Mouse (Mus musculus) spleen, adult 12 weeks (tissue): Measurements from ENCODE around the gene Slc9a8.

Experiments
- DNase-seq: peaks from one replicate; pipeline ENCODE4 v3.0.0; 2022; ENCODE audit warnings: low spot score

Gene Slc9a8

DNA sequence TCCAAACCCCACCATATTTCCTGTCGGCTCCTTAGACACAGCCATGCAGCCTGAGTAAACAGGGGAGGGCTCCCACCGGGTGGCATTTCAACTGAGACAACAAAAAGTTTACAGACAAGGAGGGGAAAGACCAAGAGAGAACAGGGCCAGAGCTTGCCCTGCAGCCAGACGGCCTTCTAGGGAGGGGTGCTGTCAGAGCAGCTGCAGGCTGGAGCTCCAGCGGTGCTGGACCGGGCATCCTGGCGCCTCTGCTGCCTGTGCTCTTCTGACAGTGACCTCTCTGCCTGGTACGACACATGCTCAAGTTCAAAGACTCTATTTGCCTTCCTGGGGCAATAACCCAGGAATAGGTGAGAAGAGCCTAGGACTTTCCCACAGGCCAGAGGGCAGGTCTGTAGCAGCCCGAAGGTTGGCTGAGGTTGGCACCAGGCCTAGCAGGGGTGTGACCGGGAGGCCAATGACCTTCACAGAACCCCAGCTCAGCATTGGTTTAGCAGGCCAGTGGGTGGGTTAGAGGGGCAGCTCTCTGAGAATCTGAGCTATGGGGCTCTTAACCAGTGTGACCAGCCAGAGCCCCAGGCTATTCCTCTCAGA lies 5.4 kb upstream of the Slc9a8 start:
- no peak for DNase-seq

DNA sequence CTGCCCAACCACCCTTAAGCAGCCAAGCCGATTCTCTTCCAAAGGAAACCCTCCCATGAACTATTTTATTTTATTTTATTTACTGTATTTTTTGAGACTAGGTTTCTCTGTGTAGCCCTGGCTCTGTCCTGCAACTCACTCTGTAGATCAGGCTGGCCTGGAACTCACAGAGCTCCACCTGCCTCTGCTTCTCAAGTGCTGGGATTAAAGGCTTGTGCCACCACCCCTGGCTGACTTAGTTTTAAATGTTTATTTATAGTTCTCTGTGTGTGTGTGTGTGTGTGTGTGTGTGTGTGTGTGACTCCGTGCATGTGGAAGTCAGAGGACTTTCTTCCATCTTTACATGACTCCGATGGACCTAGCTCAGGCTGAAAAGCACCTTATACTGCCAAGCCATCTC lies 4.5 kb upstream of the Slc9a8 start:
- DNase-seq = no peak

DNA sequence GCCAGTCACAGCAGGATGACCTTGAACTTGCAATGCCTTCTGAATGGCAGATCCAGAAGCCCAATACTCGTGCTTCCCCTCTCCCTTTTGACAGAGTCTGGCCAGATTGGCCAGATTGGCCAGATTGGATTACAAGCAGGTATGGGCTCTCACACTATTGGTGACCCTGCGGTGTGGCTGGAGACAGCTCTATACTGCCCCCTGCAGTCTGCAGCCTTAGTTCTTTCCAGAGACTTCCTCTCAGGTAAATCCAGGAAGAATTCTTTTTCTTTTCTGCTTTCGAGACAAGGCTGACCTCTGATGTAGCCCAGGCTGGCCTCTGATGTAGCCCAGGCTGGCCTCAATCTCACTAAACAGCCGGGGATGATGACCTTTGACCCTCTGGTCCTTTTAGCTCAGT lies 3.8 kb upstream of the Slc9a8 start:
- DNase-seq = peak; percentile 43

DNA sequence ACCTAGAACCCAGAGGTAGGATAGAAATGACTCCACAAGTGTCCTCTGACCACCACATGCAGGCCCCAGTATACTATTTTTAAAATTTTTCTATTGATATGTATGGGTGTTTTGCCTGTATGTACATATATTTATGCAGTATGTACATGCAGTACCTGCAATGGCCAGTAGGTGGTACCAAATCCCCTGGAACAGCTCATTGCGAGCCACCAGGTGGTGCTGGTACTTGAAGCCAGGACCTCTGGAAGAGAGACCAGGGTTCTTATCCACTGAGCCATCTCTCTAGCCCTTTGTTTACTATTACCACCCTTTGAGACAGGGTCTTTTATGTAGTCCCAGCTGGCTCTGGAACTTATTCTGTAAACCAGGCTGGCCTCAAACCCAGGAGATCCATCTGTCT lies 2.3 kb upstream of the Slc9a8 start:
- DNase-seq = peak; percentile 82

DNA sequence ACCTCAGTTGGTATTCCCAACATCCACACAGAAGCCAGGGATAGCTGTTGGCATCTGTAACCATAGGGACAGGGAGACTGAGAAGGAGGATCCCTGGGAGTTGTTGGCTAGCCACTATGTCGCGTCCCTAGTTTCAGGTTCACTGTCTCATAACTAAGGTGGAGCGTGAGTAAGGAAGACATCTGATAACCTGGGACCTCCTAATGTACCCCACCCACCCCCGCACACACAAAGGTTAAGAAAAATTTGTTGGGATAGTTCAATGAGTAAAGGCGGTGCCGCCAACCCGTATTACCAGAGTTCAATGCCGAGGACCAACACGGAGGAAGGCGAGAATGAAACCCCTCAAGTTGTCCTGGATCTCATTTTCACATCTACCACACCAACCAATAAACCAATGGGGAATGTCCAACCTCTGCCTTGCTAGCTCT lies 686 bp upstream of the Slc9a8 start:
- DNase-seq = no peak

DNA sequence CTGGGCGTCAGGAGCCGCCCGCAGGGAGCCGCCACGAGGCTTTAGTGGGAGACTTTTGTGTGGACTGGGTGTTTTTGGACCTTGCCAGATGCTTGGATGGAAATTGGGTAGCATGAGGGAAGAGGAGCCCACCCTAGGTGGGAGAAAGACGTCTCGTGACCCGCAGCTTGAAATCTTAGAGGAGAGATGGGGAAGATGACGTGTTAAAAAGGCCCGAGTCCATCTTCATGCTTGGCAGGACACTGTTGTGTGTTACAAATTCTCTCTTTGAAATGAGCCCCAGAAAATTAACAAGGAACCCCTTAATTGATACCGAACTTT lies 598 bp downstream of the Slc9a8 start:
- DNase-seq = no peak

DNA sequence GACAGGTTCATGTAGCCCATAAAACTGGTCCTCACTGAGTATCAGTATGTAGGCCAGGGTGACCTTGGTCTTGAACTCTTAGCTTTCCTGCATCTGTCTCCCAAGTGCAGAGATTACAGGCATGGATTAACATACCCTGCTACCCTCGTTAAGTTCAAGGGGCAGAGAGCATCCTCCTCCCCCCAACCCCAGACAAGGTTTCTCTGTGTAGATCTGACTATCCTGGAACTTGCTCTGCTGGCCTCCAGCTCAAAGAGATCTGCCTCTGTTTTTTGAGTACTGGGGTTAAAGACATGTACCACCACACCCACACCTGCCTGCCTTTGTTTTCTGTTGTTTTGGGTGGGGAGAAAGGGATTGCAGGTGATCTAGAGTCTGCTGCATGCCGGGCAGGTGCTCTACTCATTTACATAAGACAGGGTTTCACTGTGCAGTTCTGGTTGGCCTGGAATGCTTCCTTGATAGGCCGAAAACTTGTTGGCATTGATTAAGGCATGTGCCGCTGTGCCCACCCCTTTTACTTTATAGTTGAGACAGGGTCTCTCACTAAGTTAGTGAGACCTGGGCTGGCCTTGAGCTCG lies 1.6 kb downstream of the Slc9a8 start:
- DNase-seq = no peak

DNA sequence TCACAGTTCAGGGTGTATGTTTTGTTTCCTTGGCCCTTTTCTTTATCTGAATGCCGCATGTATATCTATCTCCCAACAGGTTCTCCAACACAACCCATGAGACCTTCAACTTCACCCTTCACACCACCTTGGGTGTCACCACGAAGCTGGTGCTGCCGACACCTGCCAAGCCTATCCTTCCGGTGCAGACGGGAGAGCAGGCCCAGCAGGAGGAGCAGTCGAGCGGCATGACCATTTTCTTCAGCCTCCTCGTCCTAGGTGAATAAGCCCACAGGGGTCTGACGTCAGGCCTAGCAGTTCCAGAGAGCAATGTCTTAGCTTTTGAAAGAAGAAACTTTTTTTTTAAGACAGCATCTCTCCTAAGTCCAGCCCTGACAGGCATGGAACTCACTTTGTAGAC lies 2.5 kb downstream of the Slc9a8 start:
- no peak for DNase-seq

DNA sequence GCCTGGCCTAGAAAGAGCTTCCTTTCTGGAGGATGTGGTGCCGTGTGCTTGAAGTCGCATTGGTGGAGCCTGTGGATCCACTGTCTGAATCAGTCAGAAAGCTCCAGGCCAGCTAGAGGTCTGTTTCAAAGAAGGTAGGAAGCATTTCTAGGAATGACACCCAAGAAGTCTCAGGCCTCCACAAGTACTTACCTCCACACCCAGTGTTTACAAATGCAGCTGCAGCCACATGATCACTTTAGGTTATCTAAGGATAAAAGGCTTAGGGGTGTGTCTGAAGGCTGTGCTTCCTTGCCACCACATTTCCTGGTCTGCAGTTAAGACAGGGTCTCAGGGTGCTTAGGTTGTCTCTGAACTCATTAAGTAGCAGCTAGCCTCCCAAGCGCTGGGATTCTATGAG lies 3.0 kb downstream of the Slc9a8 start:
- DNase-seq = no peak

DNA sequence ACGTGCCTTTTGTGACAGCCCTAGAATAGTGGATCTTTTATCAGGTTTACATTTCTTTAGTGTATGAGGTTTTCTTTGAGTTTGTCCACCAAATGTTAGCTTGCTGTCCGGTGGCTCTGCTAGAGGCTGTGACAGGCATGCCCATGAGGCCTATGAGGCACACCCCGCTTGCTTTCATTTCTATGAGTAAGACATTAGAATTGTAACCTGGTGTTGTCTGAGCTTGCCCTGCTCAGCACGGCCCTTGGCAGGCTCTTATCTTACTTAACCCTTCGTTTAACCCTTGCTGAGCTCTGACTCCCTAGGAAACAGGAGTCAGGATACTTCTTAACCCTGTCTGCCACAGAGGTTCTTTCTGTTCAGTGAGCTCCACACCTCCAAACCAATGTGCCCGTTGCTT lies 3.9 kb downstream of the Slc9a8 start:
- no peak for DNase-seq

DNA sequence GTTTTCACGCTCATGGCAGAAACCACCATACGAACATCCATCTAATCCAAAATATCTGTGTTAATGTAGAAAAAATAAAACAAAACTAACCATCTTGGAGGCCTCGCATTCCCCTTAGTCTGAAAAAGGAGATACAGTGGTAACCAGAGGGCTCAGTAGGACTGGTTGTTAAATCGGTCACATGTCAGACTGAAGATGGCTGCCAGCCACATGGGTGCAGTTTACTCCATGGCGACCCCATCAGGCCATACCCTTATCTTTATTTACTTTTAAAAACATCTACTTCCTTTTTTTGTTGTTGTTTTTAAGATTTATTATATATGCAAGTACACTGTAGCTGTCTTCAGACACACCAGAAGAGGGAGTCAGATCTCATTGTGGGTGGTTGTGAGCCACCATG lies 8.1 kb downstream of the Slc9a8 start:
- DNase-seq = no peak

DNA sequence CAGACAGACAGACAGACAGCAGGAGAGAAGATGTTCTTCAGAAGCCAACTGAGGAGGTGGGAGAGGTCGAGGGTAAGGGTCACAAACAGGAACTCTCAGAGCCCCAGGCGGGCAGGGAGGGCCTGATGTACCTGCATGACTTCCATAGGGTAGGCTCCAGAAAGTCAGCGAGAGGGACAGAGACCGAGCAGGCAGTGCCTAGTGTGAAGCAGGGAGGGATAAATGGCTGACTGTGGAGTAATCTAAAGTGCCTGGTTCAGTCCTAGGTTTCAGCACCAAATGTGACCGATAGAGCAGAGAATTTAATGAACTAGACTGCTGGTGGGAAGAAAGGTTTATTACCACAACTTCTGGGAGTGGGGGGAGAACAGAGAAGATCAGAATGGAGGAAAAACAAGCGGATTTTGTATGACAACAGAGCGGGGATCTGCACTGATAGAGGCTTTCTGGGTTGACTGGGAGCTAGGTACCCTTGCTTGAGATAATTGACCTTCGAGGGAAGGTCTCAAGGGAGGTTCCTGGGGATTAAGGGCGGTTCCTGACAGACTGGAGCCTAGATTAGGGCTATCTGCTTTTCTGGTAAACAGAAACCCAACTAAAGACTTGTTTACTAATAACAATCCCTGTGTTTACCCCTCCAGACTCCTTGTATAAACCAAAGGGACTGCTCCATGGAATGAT lies 9.4 kb downstream of the Slc9a8 start:
- peak; percentile 27 for DNase-seq

DNA sequence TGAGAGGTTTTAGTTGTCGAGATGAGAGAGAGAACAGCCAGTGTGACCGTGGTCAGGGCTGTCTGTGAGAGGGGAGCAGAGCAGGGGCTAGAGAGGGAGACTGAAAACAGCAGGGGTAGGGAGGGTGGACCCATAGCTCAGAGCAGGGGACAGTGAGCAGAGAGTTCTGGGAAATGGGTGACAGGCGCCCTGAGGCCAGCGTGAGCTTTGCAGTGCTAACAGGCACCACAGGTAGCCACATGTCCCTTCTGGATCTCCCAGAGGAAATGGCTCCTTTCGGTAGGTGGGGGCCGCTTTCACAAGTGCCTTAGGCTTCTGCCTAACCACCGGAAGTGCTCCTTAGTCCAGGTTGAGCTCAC lies 9.9 kb downstream of the Slc9a8 start:
- DNase-seq = peak; percentile 38

DNA sequence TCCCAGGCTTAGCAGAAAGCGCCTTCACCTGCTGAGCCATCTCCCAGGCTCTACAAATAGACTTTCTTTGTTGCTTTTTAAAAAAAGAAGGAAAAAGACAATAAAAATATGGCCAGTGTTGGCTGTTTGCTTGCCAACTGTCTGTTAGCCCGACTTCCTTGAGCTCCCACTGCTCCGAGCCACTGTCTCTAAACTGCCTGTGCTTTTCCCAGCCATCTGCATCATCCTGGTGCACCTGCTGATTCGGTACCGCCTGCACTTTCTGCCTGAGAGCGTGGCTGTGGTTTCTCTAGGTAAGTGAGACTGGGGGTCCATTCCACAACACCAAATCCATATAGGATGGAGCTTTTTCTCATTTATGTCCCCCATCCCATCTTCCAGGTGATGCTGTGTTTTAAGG lies 13.1 kb downstream of the Slc9a8 start:
- DNase-seq = no peak

DNA sequence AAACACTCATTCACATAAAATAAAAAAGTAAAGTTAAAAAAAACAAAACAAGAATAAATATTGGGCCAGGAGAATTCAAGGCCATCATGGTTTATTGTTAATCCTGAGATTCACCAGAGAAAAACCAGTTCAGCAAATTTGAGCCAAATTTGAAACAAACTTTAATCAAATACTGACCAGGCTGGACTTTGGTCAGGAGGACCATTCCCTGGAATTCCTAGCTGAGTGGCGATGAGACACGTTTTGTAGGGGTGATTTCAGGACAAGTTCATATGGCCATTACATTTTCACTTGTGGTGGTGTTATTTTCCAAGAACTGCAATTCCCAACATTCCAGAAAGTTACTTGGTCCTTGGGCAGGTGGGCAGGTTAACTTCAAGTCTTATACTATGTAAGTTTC lies 14.1 kb downstream of the Slc9a8 start:
- no peak for DNase-seq

DNA sequence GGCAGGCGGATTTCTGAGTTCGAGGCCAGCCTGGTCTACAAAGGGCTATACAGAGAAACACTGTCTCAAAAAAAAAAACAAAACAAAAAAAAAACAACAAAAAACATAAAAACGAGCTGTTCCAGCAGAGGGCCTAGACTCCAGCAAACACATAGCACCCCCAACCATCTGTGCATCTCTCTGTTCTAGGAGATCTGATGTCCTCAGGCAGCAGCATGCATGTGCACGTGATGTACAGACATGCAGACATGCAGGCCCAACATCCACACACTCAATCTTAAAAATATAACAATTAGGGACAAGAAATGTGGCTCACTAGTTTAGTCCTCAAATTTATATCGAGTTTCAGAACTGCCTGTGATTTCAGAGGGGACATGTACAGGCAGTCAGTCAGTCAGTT lies 14.9 kb downstream of the Slc9a8 start:
- DNase-seq = no peak

DNA sequence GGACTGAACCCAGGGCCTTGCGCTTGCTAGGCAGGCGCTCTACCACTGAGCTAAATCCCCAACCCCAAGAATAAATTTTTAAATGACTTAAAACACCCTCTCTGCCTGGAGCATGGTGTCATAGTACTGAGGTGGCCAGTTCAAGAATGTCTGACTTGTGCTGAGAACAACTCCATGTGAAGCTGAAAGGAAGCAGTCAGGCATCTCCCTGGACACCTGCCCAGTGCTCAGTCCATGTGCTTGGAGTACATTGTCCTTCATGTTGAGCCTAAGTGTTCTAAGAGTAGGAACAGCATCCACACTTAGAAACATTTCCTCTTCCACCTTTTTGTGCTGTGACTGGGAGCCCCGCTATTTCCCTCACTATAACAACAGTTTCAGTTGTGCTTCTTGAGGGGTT lies 17.9 kb downstream of the Slc9a8 start:
- DNase-seq = no peak

DNA sequence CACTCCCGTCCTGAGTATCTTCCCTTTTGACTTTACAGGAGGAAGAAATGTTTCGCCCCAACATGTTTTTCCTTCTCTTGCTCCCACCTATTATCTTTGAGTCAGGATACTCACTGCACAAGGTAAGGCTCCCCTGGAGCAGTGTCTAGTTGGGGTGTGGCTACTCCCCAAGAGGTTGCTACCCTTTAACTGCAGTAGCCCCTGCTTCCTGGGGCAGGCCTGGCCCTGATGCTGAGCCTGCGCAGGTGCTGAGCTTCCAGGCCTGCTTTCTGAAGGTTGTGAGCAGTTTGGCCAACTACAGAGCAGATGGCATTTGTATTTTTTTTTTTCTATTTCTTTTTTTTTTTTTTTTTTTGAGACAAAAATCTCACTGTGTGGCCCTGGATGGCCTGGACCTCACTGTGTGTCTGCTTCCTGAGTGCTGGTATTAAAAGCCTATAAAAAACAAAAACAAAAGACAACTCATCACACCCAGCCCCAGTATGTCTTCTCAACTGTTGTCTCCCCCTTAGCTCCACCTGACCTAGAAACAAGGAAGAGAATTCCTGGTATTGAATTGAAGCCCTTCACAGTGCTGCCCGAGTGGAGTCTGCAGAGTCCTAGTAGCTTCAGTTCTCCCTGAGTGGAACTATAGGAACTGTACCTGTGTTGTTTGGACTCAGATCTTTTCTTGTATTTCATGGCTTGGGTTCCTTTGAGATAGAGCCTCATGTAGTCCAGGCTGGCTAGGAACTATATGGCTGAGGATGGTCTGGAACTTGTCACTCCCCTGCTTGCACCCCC lies 22.1 kb downstream of the Slc9a8 start:
- DNase-seq = no peak

DNA sequence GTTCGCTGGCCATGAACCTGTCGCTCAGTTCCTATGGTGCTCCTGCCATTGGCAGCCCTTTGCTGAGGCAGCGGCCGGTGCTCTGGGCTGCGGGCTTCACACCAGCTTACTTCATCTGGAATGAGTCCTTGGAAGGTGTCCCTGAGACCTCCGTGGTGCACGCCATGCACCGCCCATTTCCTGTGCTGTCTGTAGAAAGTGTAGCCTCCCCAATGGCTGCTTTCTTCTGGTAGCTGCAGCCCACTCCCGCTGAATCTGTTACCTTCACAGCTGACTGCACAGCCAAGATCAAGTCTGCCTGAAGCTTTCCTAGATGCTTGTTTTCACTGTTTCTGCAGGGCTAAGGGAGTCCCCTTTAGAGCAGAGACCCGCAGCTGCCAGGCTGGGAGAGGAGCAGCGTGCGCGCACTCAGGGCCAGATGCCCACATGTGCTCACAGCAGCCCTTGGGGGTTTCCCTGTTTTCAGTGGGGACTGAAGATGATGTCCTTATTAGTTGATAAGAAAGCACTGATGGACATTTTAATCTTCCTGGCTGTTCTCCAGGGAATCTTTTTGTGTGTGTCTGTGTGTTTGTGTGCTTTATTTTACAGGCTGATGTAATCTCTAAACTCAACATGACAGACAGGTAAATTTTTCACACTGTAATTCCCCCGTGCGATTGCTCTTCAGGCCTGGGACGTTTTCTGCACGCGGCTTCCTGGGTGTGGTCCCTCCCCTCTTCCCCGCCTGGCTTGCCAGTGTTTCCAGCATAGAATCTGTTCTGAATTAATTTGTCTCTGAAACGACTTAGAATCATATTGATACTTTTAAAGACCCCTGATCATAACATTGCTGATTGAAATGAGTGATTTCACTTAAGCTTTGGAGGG lies 24.6 kb downstream of the Slc9a8 start:
- DNase-seq = no peak

DNA sequence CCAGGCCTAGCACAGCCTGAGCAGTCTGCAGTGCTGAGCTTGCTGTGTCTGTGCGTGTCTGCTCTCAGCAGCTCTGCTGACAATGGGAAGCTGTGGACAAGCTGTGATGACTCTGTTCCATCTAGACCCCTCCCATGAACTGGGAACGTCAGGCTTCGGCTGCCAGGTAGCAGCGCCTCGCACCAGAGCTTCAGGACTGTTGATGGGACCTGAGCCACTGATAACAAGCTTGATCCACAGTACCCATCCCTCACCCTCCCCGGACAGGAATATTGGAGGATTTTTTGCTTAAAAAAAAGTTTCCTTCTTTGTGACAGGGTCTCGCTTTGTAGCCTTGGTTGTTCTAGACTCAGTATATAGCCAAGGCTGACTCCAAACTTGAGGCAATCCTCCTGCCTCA lies 25.7 kb downstream of the Slc9a8 start:
- DNase-seq = peak; percentile 20

DNA sequence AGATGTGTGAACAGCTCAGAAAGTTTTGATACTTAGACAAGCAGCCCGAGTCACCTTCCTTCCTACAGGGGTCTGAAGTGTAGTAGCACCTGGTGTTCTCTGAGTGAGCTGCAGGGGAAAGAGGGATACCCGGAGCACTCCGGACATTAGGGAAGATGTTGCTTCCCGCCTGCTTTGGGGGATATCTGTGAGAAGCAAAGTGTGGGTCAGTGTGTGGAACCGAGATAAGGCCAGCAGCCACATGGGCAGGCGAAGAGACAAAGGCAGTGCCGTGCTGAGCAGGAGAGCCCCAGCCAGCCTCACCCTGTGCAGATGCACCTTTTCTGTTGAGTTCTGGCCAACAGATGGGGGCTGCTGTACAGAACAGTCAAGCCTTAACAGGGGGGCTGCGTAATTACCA lies 26.1 kb downstream of the Slc9a8 start:
- peak; percentile 51 for DNase-seq
